9 mouse cellular contexts compared by ENCODE assay signal in the genomic region with DNA sequence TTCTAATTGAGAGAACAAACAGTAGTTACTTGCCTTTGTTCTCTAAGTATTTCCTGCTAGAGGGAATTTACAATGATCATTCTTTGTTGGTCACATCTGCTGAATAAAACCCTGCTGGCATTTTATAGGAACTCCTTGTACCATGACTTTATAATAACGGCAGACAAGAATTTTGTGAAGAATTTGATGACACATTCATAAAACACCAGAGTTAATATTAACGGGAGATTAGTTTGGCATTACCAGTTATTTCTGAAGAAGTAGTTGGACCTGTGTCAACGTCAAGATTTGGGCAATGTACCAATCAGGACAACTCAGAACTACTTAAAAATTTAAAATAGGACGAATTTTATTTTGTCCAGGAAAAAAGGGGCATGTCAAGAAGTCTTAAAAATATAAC.
"Had no signal": no experiment of that assay in that cellular context is flagged by ENCODE, and none has a peak within 500 bp of the region (broad histone marks: within the 10 kb centered on the region; RNA-seq: fewer than 3 reads in every experiment).

No protein-coding gene starts in this region.

- H3K4me2 ChIP-seq: limb, embryonic 13.5 days; liver, embryonic 15.5 days; midbrain, embryonic 13.5 days; neural tube, embryonic 15.5 days had no signal

- H3K27ac ChIP-seq: layer of hippocampus, adult 2 months; limb, embryonic 13.5 days; liver, embryonic 15.5 days; midbrain, embryonic 13.5 days; neural tube, embryonic 15.5 days; stomach, postnatal 0 days had no signal

- H3K36me3 ChIP-seq: limb, embryonic 13.5 days; liver, embryonic 15.5 days; midbrain, embryonic 13.5 days; neural tube, embryonic 15.5 days had no signal

- H3K4me3 ChIP-seq: layer of hippocampus, adult 2 months; limb, embryonic 13.5 days; liver, embryonic 15.5 days; midbrain, embryonic 13.5 days; neural tube, embryonic 15.5 days had no signal

- H3K9ac ChIP-seq: limb, embryonic 13.5 days; liver, embryonic 15.5 days; midbrain, embryonic 13.5 days; neural tube, embryonic 15.5 days had no signal

- H3K9me3 ChIP-seq: limb, embryonic 13.5 days; liver, embryonic 15.5 days; midbrain, embryonic 13.5 days; neural tube, embryonic 15.5 days had no signal

- H3K27me3 ChIP-seq: limb, embryonic 13.5 days; liver, embryonic 15.5 days; midbrain, embryonic 13.5 days; neural tube, embryonic 15.5 days had no signal

- ATAC-seq: lung, postnatal 0 days; midbrain, embryonic 13.5 days had no signal

- DNase-seq: lung, adult 2 months; lung, postnatal 36 days had no signal

- H3K4me1 ChIP-seq: limb, embryonic 13.5 days; liver, embryonic 15.5 days; midbrain, embryonic 13.5 days; neural tube, embryonic 15.5 days had no signal
